Mouse (Mus musculus) spleen, adult 2 months (tissue): ENCODE measurements around the gene Wnt3a.

Experiments
- CTCF ChIP-seq: fragments of 200-500 bp; IDR thresholded peaks from 2 replicates; pipeline ENCODE4 v1.5.1; 2011; ENCODE audit warnings: mild to moderate bottlenecking, inconsistent platforms; ENCODE audit not compliant: insufficient read depth, insufficient read length, insufficient replicate concordance; ENCODE audit errors: extremely low read depth
- POLR2A ChIP-seq: fragments of 200-500 bp; IDR thresholded peaks from 2 replicates; pipeline ENCODE4 v1.6.1; 2011; ENCODE audit warnings: low read depth, low read length, inconsistent platforms

DNA sequence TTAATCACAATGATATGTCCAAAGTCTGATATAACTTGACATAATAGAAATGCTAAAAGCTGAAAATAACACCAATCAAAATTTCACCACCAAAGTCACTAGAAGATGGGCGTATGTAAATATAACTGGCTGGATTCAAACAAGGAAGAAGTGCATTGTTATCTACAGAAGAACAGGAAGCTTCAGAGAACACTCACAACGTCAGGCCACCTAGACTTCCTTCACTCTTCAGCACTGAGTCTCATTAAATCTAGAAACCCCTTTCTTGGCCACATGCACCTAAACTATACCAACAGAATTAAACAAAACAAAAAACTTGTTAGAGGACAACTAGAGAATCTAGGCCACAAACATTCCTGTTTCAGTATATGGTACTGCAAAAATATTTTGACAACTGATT, 66.1 kb downstream of the Wnt3a start:
- TF ChIP-seq CTCF = no peak
- TF ChIP-seq POLR2A = no peak
